Mouse (Mus musculus): Measurements from ENCODE around the gene Stpg2. TPM values are rescaled to one million over a fixed set of nuclear protein-coding genes. Genes with fewer than 3 reads are reported as not detected.
"Not testable (repeated sequence)": the region's sequence is repeated elsewhere in the genome, so short reads cannot be mapped to it uniquely, and the experiment has no call there.

The Stpg2 gene
- polyA plus RNA-seq, 1 experiment = not detected

DNA sequence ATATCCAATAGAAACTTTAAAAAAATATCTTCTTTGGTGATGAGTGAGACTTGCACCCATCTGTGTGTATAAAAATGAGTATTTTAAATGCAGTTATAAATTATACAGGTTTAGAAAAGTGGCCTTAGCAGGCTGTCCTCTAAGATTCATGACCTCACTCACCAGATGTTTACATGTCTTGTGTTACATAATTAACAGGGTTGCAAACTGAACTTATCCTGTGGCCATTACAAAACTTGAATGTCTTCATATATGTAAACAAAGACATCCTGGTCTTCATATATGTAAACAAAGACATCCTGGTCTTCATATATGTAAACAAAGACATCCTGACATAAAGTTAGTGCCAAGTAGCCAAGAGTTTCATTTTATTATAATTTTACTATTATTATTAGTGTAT, 375.8 kb downstream of the Stpg2 start:
- H3K36me3 ChIP-seq (ENCODE audit: control insufficient read depth) = no peaks in the 10 kb centered on the region
- no peaks in the 10 kb centered on the region for H3K4me1 ChIP-seq (ENCODE audit: control insufficient read depth)
- H3K9me3 ChIP-seq (ENCODE audit: control insufficient read depth, low read length) = peaks cover 3% of the 10 kb centered on the region; the same call in 1 of the 2 replicates
- no peak overlapping the region for H3K4me3 ChIP-seq (replicated peaks)
- H3K27me3 ChIP-seq (ENCODE audit: control insufficient read depth) = no peaks in the 10 kb centered on the region
- no peak for TF ChIP-seq GATA1 (IDR thresholded peaks at IDR 0.05; ENCODE audit: low read length)
- no peak for TF ChIP-seq TAL1 (IDR thresholded peaks at IDR 0.05; ENCODE audit: low read length)

DNA sequence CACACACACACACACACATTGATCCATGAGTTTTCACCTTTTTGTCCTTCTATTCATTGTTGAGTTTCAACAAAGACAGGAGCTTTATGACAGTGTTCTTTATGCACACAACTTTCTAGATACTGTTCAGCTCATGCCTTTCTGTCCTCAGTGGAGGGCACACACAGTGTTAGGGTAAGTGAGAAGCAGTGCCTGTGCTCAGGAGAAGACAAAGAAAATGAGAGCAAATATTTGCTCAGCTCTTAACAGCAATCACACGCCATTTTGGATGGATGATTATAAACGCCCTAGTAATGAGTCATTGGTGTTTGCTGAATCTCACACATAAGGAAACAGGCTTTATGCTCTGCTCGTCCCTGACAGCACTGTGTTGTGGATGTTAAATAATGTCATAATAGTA, 394.0 kb downstream of the Stpg2 start:
- no peak overlapping the region for H3K4me3 ChIP-seq (replicated peaks)
- no peaks in the 10 kb centered on the region for H3K36me3 ChIP-seq (ENCODE audit: control insufficient read depth)
- TF ChIP-seq GATA1 (IDR thresholded peaks at IDR 0.05; ENCODE audit: low read length) = no peak
- no peak for TF ChIP-seq TAL1 (IDR thresholded peaks at IDR 0.05; ENCODE audit: low read length)
- H3K27me3 ChIP-seq (ENCODE audit: control insufficient read depth) = no peaks in the 10 kb centered on the region
- 0 out of 2 replicates have a peak, but pooled peaks cover 2% of the 10 kb centered on the region for H3K9me3 ChIP-seq (ENCODE audit: control insufficient read depth, low read length)
- H3K4me1 ChIP-seq (ENCODE audit: control insufficient read depth) = no peaks in the 10 kb centered on the region

DNA sequence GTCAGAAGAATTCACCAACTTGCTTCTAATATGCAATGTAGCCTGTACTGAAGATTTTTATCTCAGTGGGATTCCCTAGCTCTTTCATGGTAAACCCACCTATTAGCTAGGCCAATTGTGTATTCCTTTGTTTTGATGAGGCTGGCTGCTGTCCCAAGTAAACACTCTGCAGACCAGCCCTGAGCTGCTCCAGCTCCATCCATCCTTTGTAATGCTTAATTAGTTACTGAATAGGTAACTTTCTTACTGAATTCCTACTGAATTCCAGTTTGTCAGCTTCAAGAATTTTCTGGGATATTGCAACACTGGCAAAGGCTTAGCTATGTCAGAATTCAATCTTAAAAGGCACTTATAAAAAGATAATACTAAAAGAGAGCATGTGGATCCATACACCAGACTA, 402.8 kb downstream of the Stpg2 start:
- not testable (repeated sequence) for H3K9me3 ChIP-seq (ENCODE audit: control insufficient read depth, low read length); H3K4me3 ChIP-seq (replicated peaks); H3K27me3 ChIP-seq (ENCODE audit: control insufficient read depth); H3K4me1 ChIP-seq (ENCODE audit: control insufficient read depth); H3K36me3 ChIP-seq (ENCODE audit: control insufficient read depth)

DNA sequence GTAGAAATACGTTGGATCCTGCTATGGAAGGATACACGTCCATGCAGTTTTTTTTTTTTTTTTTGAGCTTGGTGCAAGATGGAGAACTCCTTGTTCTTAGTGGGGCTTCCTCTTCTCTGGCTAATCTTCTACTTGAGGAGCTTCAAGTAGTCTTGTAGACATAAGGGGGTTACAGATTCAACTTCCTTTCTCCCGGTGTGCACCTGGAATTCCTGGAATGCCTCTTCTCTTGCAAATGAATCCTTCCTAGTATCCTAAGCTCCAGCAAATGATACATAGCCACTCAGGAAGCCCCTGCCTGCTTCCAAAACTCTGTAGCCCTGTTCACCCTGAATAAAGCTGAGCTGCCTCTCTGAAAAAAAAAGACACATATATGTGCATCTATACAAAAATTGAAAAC, 409.1 kb downstream of the Stpg2 start:
- H3K9me3 ChIP-seq (ENCODE audit: control insufficient read depth, low read length) = no peaks in the 10 kb centered on the region
- no peaks in the 10 kb centered on the region for H3K4me1 ChIP-seq (ENCODE audit: control insufficient read depth)
- no peak for TF ChIP-seq GATA1 (IDR thresholded peaks at IDR 0.05; ENCODE audit: low read length)
- TF ChIP-seq TAL1 (IDR thresholded peaks at IDR 0.05; ENCODE audit: low read length) = no peak
- no peaks in the 10 kb centered on the region for H3K36me3 ChIP-seq (ENCODE audit: control insufficient read depth)
- no peaks in the 10 kb centered on the region for H3K27me3 ChIP-seq (ENCODE audit: control insufficient read depth)
- no peak overlapping the region for H3K4me3 ChIP-seq (replicated peaks)

DNA sequence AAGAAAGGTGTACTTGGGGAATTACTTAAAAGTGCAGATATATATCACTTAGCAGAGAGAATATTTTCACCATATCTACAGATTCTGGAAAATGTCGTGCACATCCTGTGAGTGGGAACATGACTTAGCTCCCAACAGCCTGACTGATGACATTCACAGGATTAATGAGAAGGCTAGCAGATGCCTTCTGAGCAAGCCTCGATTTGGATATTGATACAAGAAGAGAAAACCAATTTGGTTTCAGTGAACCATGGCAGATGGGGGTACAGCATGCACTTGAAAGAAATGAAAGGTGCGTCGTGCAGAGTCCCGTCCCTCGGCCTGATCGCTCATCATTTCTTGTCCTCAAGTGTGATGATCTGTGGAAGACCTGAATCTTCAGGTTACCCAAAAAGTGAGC, 410.3 kb downstream of the Stpg2 start:
- TF ChIP-seq TAL1 (IDR thresholded peaks at IDR 0.05; ENCODE audit: low read length) (no peak), GATA1 (IDR thresholded peaks at IDR 0.05; ENCODE audit: low read length) (no peak)
- no peaks in the 10 kb centered on the region for H3K27me3 ChIP-seq (ENCODE audit: control insufficient read depth)
- no peaks in the 10 kb centered on the region for H3K9me3 ChIP-seq (ENCODE audit: control insufficient read depth, low read length)
- H3K36me3 ChIP-seq (ENCODE audit: control insufficient read depth) = no peaks in the 10 kb centered on the region
- no peak overlapping the region for H3K4me3 ChIP-seq (replicated peaks)
- H3K4me1 ChIP-seq (ENCODE audit: control insufficient read depth) = no peaks in the 10 kb centered on the region

DNA sequence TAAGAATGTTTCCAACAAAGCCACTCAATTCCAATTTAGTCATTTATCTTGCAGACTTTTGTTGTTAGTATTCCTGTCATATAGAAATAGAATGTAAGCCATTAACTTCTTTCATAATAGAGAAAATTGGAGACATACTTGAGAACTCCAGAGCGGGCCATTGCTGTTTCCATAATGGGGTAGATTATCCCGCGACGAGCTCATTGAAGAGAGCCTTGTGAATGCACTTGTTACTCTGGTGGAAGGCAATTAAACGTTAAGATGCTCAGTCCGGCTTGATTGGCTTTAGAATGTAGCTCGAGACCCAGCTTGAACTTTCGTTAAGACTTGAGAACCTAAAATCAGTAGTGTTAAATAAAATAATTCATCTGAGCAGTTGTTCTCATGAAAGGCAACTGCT, 432.4 kb downstream of the Stpg2 start:
- Histone ChIP-seq H3K27me3 (ENCODE audit: control insufficient read depth) (no peaks in the 10 kb centered on the region), H3K4me3 (replicated peaks) (no peak overlapping the region), H3K4me1 (ENCODE audit: control insufficient read depth) (no peaks in the 10 kb centered on the region), H3K36me3 (ENCODE audit: control insufficient read depth) (no peaks in the 10 kb centered on the region), H3K9me3 (ENCODE audit: control insufficient read depth, low read length) (no peaks in the 10 kb centered on the region)
- TF ChIP-seq GATA1 (IDR thresholded peaks at IDR 0.05; ENCODE audit: low read length) (no peak), TAL1 (IDR thresholded peaks at IDR 0.05; ENCODE audit: low read length) (no peak)

DNA sequence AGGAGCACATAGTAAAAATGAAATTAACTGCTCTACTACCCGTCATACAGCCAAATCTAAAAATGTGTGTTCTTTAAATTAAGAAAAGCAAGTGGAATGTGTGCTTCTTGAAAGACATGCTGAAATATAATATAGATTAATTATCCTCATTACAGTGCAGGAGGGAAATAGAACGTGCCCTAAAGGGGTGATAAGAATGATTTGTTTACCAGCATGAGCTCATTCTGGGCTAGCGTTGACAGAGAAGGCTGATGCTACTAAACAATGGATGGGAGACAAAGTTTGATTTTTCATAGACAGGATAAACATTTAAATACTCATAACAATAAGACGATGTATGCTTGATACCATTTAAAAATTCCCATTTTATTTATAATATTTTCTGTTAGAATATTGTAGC, 446.0 kb downstream of the Stpg2 start:
- Histone ChIP-seq H3K9me3 (ENCODE audit: control insufficient read depth, low read length) (peaks cover 5% of the 10 kb centered on the region; the same call in 1 of the 2 replicates), H3K4me3 (replicated peaks) (no peak overlapping the region), H3K4me1 (ENCODE audit: control insufficient read depth) (no peaks in the 10 kb centered on the region), H3K27me3 (ENCODE audit: control insufficient read depth) (no peaks in the 10 kb centered on the region), H3K36me3 (ENCODE audit: control insufficient read depth) (no peaks in the 10 kb centered on the region)
- TF ChIP-seq TAL1 (IDR thresholded peaks at IDR 0.05; ENCODE audit: low read length) (no peak), GATA1 (IDR thresholded peaks at IDR 0.05; ENCODE audit: low read length) (no peak)

DNA sequence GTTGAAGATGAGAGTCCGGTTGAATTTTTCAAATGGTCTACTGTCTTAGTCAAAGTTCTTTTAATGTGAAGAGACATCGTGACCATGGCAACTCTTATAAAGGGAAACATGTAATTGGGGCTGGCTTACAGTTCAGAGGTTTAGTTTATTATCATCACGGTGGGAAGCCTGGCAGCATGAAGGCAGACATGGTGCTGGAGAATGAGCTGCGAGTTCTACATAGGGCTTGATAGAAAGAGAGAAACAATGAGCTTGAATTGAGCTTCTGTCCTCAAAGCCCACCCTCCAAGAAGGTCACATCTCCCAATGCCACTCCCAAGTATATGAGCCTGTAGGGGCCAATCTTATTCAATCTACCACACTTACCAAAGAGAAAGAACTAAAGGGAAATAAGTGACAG, 453.9 kb downstream of the Stpg2 start:
- no peaks in the 10 kb centered on the region for H3K9me3 ChIP-seq (ENCODE audit: control insufficient read depth, low read length)
- no peaks in the 10 kb centered on the region for H3K27me3 ChIP-seq (ENCODE audit: control insufficient read depth)
- TF ChIP-seq TAL1 (IDR thresholded peaks at IDR 0.05; ENCODE audit: low read length) (no peak), GATA1 (IDR thresholded peaks at IDR 0.05; ENCODE audit: low read length) (no peak)
- no peak overlapping the region for H3K4me3 ChIP-seq (replicated peaks)
- H3K36me3 ChIP-seq (ENCODE audit: control insufficient read depth) = no peaks in the 10 kb centered on the region
- H3K4me1 ChIP-seq (ENCODE audit: control insufficient read depth) = no peaks in the 10 kb centered on the region

DNA sequence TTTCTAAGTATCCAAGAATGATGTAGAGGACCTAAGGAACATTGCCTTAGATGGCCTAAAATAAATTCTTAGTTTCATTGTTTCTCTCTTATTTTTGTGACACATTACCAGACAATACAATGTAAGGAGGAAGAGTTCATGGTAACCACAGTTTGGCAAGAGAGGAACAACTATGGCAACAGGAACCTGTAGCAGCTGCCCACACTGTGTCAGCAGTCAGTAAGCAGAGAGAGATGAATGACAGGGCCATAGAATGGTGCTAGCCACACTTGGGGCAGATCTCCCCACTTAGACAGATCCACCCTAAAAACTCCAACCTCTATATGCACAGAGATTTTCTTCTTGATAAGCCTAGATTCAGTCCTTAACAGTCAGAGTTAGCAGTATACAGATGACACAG, 456.7 kb downstream of the Stpg2 start:
- H3K36me3 ChIP-seq (ENCODE audit: control insufficient read depth) = no peaks in the 10 kb centered on the region
- H3K4me3 ChIP-seq (replicated peaks) = no peak overlapping the region
- no peaks in the 10 kb centered on the region for H3K27me3 ChIP-seq (ENCODE audit: control insufficient read depth)
- TF ChIP-seq TAL1 (IDR thresholded peaks at IDR 0.05; ENCODE audit: low read length) (no peak), GATA1 (IDR thresholded peaks at IDR 0.05; ENCODE audit: low read length) (no peak)
- no peaks in the 10 kb centered on the region for H3K9me3 ChIP-seq (ENCODE audit: control insufficient read depth, low read length)
- H3K4me1 ChIP-seq (ENCODE audit: control insufficient read depth) = no peaks in the 10 kb centered on the region

DNA sequence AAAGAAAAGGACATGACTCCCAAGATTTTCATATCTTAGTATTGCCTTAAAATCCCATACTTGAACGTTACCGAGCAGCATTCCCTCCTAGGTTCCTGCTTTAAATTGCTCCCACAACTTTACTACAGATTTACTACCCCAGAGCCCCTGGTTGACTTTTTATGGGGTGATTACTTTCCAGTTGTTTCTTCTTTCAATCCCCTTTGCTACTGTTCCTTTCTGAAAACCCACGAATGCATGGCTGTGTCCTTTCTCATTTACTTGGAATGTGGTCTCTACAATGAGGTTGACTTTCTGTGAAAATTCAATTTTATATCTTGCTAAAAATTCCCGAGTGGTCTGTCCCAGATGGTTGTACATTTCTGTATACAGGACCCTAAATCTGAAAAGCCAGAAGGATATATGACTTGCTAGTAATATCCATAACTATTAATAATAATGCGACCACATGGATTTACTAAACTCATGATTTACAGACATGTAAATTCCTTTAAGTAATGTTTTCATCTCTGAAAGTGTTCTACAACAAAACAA, 458.3 kb downstream of the Stpg2 start:
- TF ChIP-seq GATA1 (IDR thresholded peaks at IDR 0.05; ENCODE audit: low read length) (no peak), TAL1 (IDR thresholded peaks at IDR 0.05; ENCODE audit: low read length) (no peak)
- H3K9me3 ChIP-seq (ENCODE audit: control insufficient read depth, low read length) = no peaks in the 10 kb centered on the region
- no peaks in the 10 kb centered on the region for H3K36me3 ChIP-seq (ENCODE audit: control insufficient read depth)
- H3K4me3 ChIP-seq (replicated peaks) = no peak overlapping the region
- no peaks in the 10 kb centered on the region for H3K4me1 ChIP-seq (ENCODE audit: control insufficient read depth)
- no peaks in the 10 kb centered on the region for H3K27me3 ChIP-seq (ENCODE audit: control insufficient read depth)

All from erythroblast, embryonic 14.5 days (primary cell).